Mouse (Mus musculus): ENCODE results near the gene Zfp874b. TPM values are rescaled to one million over a fixed set of nuclear protein-coding genes. Genes with fewer than 3 reads are reported as not detected.

Zfp874b gene
- 3.4 and 3.8 TPM in 2 replicates for polyA plus RNA-seq (2014; fragmentation: Nextera tagmentation; extraction: Ambion mirVana)

DNA sequence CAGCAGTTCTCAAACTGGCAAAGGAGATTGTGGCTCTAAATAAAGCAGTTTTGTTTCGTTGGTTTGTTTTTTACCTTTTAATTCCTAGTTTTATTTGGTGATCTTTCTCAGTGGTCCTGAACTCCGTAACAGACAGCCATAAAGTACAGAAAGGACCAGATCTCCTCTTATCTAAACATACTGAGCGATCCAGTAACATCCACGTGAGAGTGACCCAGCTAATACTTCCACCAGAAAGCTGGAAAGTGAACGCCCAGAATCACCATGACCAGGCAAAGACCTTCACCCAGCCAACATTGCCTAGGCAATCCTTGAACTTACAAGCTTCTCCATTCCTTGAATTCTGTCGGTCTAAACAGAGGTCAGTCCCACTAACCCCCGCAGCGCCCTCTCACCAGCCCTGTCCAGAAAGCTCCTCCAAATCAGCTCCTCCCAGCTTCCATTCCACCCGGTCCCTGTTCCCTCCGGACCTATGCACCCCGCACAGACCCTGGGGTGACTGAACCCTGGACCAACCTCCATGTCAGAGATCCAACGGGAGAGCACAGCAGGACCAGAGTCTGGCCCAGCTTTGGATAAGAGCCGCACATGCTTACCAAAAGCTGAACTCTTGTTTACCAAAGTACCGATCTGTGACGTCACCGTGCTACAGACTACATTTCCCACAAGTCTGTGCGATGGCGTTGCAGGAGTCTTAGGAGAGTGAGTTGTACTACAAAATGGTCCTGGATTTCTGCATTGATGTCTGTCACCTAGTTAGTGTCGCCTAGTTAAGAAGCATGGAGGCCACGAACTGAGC is at the start of gene Zfp874b:
Gene Zfp874b, minus strand, starts transcription at position 634 of the 799 bp plus-strand sequence.
- Histone ChIP-seq H3K4me3 (ENCODE audit: low read depth, low read length) (peak within 1 kb of the TSS; percentile 50), H3K9ac (ENCODE audit: low read length) (peak within 1 kb of the TSS; percentile 65), H3K36me3 (ENCODE audit: control insufficient read depth, insufficient read depth, low read length) (no peaks in the 10 kb centered on the region), H3K9me3 (replicated peaks; ENCODE audit: control insufficient read depth, low read length) (no peaks in the 10 kb centered on the region), H3K27ac (ENCODE audit: low read depth, low read length) (no peak within 1 kb of the TSS), H3K4me1 (ENCODE audit: control insufficient read depth, insufficient read depth, low read length) (peaks cover 2% of the 10 kb centered on the region; the same call in 1 of the 2 replicates), H3K27me3 (replicated peaks; ENCODE audit: control insufficient read depth, insufficient read depth, low read length) (no peaks in the 10 kb centered on the region), H3K4me2 (ENCODE audit: low read length) (peak within 1 kb of the TSS; percentile 70)
- WGBS, result 7% methylated on average over 20 of the region's 20 CpGs
- DNase-seq (ENCODE audit: low spot score) (peak; percentile 96), ATAC-seq (peak; percentile 96)

DNA sequence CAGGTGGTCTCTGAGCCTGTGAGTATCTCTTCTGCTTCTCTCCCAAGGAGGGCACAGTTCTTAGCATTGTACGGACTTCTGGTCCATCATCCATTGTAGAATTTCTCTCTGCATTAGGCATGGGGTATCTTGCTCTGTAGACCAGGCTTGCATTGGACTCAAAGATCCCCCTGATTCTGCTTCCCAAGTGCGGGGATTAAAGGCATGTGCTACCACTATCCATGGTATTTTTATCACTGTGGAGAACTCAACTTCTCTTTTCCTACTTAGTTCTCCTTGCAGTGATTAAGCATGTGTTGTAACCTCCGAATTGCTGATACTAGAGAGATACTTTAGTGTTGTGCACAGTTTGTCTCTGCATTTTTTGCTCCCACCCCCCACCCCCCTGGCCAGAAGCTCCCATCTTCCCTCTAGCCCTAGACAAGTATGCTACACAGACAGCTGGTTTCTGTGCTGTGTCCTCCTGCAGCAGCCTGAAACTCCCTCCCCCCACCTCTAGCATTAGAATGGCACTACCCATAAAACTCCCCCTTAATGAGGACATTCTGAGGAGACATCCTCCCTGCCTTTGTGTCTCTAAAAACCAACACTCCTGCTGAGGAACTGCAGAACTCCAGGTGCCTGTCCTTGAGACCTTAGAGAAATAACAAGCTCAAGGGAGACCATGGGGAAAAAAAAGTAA is 43.1 kb upstream of the Zfp874b start:
- 77% methylated on average over 3 of the region's 3 CpGs for WGBS
- no peak overlapping the region for H3K4me2 ChIP-seq (ENCODE audit: low read length)
- no peaks in the 10 kb centered on the region for H3K9me3 ChIP-seq (replicated peaks; ENCODE audit: control insufficient read depth, low read length)
- peaks cover 11% of the 10 kb centered on the region; the same call in 1 of the 2 replicates for H3K4me1 ChIP-seq (ENCODE audit: control insufficient read depth, insufficient read depth, low read length)
- H3K9ac ChIP-seq (ENCODE audit: low read length), result no peak overlapping the region
- DNase-seq (ENCODE audit: low spot score) (no peak), ATAC-seq (no peak)
- H3K36me3 ChIP-seq (ENCODE audit: control insufficient read depth, insufficient read depth, low read length), result no peaks in the 10 kb centered on the region
- H3K27me3 ChIP-seq (replicated peaks; ENCODE audit: control insufficient read depth, insufficient read depth, low read length), result no peaks in the 10 kb centered on the region
- no peak overlapping the region for H3K27ac ChIP-seq (ENCODE audit: low read depth, low read length)
- H3K4me3 ChIP-seq (ENCODE audit: low read depth, low read length), result no peak overlapping the region

- peak within 1 kb of the TSS; percentile 73 for H3K4me2 ChIP-seq (ENCODE audit: low read length)
- H3K9me3 ChIP-seq (replicated peaks; ENCODE audit: control insufficient read depth, low read length), result no peaks in the 10 kb centered on the region
- 0 out of 2 replicates have a peak within 1 kb of the TSS, but pooled peaks have one; percentile 45 for H3K27ac ChIP-seq (ENCODE audit: low read depth, low read length)
- peak within 1 kb of the TSS; percentile 83 for H3K9ac ChIP-seq (ENCODE audit: low read length)
- H3K36me3 ChIP-seq (ENCODE audit: control insufficient read depth, insufficient read depth, low read length), result peaks cover 2% of the 10 kb centered on the region; the same call in 1 of the 2 replicates
- peak within 1 kb of the TSS; percentile 80 for H3K4me3 ChIP-seq (ENCODE audit: low read depth, low read length)
- H3K27me3 ChIP-seq (replicated peaks; ENCODE audit: control insufficient read depth, insufficient read depth, low read length), result no peaks in the 10 kb centered on the region
- DNase-seq (ENCODE audit: low spot score), result peak; percentile 98
- H3K4me1 ChIP-seq (ENCODE audit: control insufficient read depth, insufficient read depth, low read length), result peaks cover 11% of the 10 kb centered on the region; the same call in 1 of the 2 replicates
- WGBS, result under 1% methylated on average over 27 of the region's 27 CpGs
- peak; percentile 99 for ATAC-seq
Measured at GRCm38 (mm10) chr13:67525753-67526410, 41.8 kb upstream of the Zfp874b start, which contains the start of the genes Gm26965 and Zfp87. TSS of gene Gm26965 (minus strand) at chr13:67526151. TSS of gene Zfp87 (minus strand) at chr13:67526177.

DNA sequence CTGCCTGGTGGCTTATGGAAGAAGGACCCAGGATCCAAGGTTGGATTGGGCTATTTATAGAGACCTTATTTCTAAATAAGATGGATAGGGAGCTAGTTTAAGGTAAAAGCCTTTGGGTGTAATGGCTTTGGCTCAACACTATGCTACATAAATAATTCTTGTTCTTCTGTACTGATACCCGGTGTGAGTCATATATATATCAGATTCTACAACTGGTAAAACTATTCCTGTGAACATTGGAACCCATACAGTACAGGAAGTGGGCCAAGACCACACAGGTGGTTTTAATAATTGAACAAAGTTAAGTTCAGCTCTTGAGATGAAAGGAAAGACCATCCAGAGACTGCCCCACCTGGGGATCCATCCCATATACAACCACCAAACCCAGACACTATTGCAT is 16.9 kb upstream of the Zfp874b start:
- DNase-seq (ENCODE audit: low spot score) (no peak), ATAC-seq (peak; percentile 22)
- Histone ChIP-seq H3K27me3 (replicated peaks; ENCODE audit: control insufficient read depth, insufficient read depth, low read length) (no peaks in the 10 kb centered on the region), H3K4me3 (ENCODE audit: low read depth, low read length) (no peak overlapping the region), H3K27ac (ENCODE audit: low read depth, low read length) (no peak overlapping the region), H3K9me3 (replicated peaks; ENCODE audit: control insufficient read depth, low read length) (no peaks in the 10 kb centered on the region), H3K4me1 (ENCODE audit: control insufficient read depth, insufficient read depth, low read length) (peaks cover 8% of the 10 kb centered on the region), H3K36me3 (ENCODE audit: control insufficient read depth, insufficient read depth, low read length) (0 out of 2 replicates have a peak, but pooled peaks cover 2% of the 10 kb centered on the region), H3K4me2 (ENCODE audit: low read length) (no peak overlapping the region), H3K9ac (ENCODE audit: low read length) (no peak overlapping the region)
- WGBS, result 89% methylated on average over 1 of the region's 1 CpGs

DNA sequence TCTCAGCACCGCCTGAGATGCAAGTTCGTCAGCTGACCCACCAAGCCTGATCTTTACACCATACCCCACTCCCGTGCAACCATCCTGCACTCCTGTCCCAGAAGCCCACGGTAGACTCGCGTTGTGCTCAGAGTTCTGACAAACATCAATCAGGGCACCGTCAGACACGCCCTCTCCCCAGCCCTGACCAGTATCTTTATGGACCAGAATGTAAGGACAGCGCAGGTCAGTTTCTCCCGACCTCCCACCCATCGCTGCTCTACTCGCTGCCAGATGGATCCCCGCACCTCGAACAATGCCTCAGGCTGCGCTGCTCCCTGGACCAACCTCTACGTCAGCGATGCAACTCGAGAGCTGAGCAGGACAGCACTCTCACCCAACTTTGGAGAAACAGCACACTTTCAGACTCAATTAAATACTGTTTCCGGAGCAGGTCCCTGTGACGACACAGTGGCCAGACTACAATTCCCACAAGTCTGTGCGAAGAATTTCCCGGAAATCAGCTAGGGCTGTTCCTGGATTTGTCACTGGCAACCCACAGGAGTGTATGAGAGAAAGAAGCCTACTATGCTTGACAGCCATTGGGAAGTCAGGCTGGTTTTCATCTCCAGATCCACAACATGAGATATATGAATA is 16.1 kb upstream of the Zfp874b start, which contains the start of gene Zfp58:
Gene Zfp58, minus strand, starts transcription at position 472 of the 636 bp plus-strand sequence.
- no peak within 1 kb of the TSS for H3K27ac ChIP-seq (ENCODE audit: low read depth, low read length)

DNA sequence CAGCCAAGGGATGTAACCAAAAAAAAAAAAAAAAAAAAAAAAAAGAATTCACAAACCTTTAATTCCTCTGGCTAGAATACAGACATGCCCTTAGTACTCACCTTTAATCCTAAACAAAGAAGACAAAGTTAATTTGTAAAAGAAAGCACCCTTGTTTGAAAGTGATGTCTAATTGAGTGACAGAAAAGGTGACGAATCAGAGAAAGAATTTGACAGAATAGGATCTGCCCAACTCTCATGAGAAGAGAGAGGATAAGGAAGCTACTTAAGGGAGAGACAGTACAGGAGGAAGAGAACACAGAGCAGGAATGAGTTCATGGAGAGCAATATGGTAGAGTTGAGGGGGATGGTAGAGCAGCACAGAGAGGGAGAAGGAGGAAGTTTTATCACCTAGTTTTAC is 11.6 kb upstream of the Zfp874b start:
- Histone ChIP-seq H3K27me3 (replicated peaks; ENCODE audit: control insufficient read depth, insufficient read depth, low read length) (no peaks in the 10 kb centered on the region), H3K4me1 (ENCODE audit: control insufficient read depth, insufficient read depth, low read length) (peaks cover 8% of the 10 kb centered on the region), H3K36me3 (ENCODE audit: control insufficient read depth, insufficient read depth, low read length) (peaks cover 37% of the 10 kb centered on the region), H3K4me2 (ENCODE audit: low read length) (no peak overlapping the region), H3K27ac (ENCODE audit: low read depth, low read length) (no peak overlapping the region), H3K4me3 (ENCODE audit: low read depth, low read length) (no peak overlapping the region), H3K9ac (ENCODE audit: low read length) (no peak overlapping the region), H3K9me3 (replicated peaks; ENCODE audit: control insufficient read depth, low read length) (peaks cover 13% of the 10 kb centered on the region; the same call in 1 of the 2 replicates)
- ATAC-seq (no peak), DNase-seq (ENCODE audit: low spot score) (no peak)
- 88% methylated on average over 1 of the region's 1 CpGs for WGBS

More for the DNA sequence above, 16.1 kb upstream of the Zfp874b start, which contains the start of gene Zfp58:
- ATAC-seq (peak; percentile 99), DNase-seq (ENCODE audit: low spot score) (peak; percentile 96)
- Histone ChIP-seq H3K4me2 (ENCODE audit: low read length) (peak within 1 kb of the TSS; percentile 80), H3K9ac (ENCODE audit: low read length) (peak within 1 kb of the TSS; percentile 72), H3K9me3 (replicated peaks; ENCODE audit: control insufficient read depth, low read length) (no peaks in the 10 kb centered on the region), H3K4me3 (ENCODE audit: low read depth, low read length) (peak within 1 kb of the TSS; percentile 69), H3K4me1 (ENCODE audit: control insufficient read depth, insufficient read depth, low read length) (peaks cover 8% of the 10 kb centered on the region), H3K27me3 (replicated peaks; ENCODE audit: control insufficient read depth, insufficient read depth, low read length) (no peaks in the 10 kb centered on the region), H3K36me3 (ENCODE audit: control insufficient read depth, insufficient read depth, low read length) (0 out of 2 replicates have a peak, but pooled peaks cover 2% of the 10 kb centered on the region)
- under 1% methylated on average over 22 of the region's 22 CpGs for WGBS

DNA sequence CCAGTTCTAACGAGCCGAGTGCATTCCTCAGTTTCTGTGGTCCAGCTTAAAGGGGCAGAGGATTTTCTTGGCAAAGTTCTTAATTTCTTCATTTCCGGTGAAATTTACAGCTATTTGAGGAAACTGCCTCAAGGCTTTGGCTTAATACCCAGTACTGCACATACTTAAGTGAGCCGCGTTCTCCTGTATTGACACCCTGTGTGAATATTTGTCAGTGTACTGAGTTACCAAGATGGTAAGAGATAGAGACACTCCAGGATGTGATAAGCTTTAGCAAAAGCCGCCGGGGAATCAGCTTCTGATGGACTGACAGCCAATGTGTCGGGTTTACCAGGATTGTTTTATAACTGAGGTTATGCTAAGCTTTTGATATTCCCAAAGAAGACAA is 360 bp upstream of the Zfp874b start:
- DNase-seq (ENCODE audit: low spot score), result no peak
- H3K9ac ChIP-seq (ENCODE audit: low read length), result peak overlapping the region; percentile 65
- no peaks in the 10 kb centered on the region for H3K27me3 ChIP-seq (replicated peaks; ENCODE audit: control insufficient read depth, insufficient read depth, low read length)
- peak overlapping the region; percentile 70 for H3K4me2 ChIP-seq (ENCODE audit: low read length)
- peak; percentile 66 for ATAC-seq
- H3K36me3 ChIP-seq (ENCODE audit: control insufficient read depth, insufficient read depth, low read length), result peaks cover 4% of the 10 kb centered on the region; the same call in 1 of the 2 replicates
- no peak overlapping the region for H3K27ac ChIP-seq (ENCODE audit: low read depth, low read length)
- WGBS, result 46% methylated on average over 8 of the region's 8 CpGs
- H3K9me3 ChIP-seq (replicated peaks; ENCODE audit: control insufficient read depth, low read length), result no peaks in the 10 kb centered on the region
- H3K4me1 ChIP-seq (ENCODE audit: control insufficient read depth, insufficient read depth, low read length), result peaks cover 2% of the 10 kb centered on the region; the same call in 1 of the 2 replicates
- peak overlapping the region; percentile 50 for H3K4me3 ChIP-seq (ENCODE audit: low read depth, low read length)

DNA sequence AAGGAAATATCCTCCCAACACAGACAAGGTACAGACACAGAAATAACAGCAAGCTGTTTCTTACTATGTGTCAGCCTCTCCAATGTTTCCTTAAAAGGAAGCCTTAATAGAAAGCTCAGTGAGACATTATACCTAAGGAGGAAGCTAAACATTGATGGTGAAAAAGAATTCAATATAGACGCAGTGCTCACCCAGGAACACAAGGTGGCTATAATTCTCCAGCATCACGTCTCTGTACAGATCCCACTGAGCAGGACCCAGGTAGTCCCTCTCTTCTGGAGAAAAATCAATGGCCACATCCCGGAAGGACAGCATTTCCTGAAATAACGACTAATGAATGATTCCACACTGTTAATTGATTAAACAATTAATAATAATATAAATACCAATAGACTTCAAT is 2.5 kb downstream of the Zfp874b start:
- Histone ChIP-seq H3K4me2 (ENCODE audit: low read length) (no peak overlapping the region), H3K27me3 (replicated peaks; ENCODE audit: control insufficient read depth, insufficient read depth, low read length) (no peaks in the 10 kb centered on the region), H3K4me1 (ENCODE audit: control insufficient read depth, insufficient read depth, low read length) (peaks cover 2% of the 10 kb centered on the region; the same call in 1 of the 2 replicates), H3K9me3 (replicated peaks; ENCODE audit: control insufficient read depth, low read length) (no peaks in the 10 kb centered on the region), H3K4me3 (ENCODE audit: low read depth, low read length) (no peak overlapping the region), H3K27ac (ENCODE audit: low read depth, low read length) (no peak overlapping the region), H3K36me3 (ENCODE audit: control insufficient read depth, insufficient read depth, low read length) (no peaks in the 10 kb centered on the region), H3K9ac (ENCODE audit: low read length) (no peak overlapping the region)
- no peak for ATAC-seq
- WGBS, result 60% methylated on average over 4 of the region's 4 CpGs
- no peak for DNase-seq (ENCODE audit: low spot score)

Measured in forebrain, embryonic 14.5 days (tissue).